Mouse (Mus musculus): Measurements from ENCODE around the gene Nfyc. TPM values are rescaled to one million over a fixed set of nuclear protein-coding genes. Genes with fewer than 3 reads are reported as not detected.

Gene Nfyc
- total RNA-seq, 2 experiments from 2014 or later = 53.9 to 57.2 TPM

GRCm38 (mm10) chr4:120717591-120717990, 113.8 kb downstream of the Nfyc start:
- no peak for DNase-seq (ENCODE audit: low spot score in 2 of 2)

- DNase-seq (ENCODE audit: low spot score in 2 of 2) = no peak
Observed at GRCm38 (mm10) chr4:120716765-120717164, 114.6 kb downstream of the Nfyc start.

GRCm38 (mm10) chr4:120716141-120716571, 115.2 kb downstream of the Nfyc start:
- peak; percentile 59 to 69 for DNase-seq (ENCODE audit: low spot score in 2 of 2)

- DNase-seq (ENCODE audit: low spot score in 2 of 2) = no peak
Observed at GRCm38 (mm10) chr4:120713856-120714497, 117.4 kb downstream of the Nfyc start.

- no peak for DNase-seq (ENCODE audit: low spot score in 2 of 2)
Observed at GRCm38 (mm10) chr4:120713021-120713420, 118.4 kb downstream of the Nfyc start.

- DNase-seq (ENCODE audit: low spot score in 2 of 2) = no peak
Observed at GRCm38 (mm10) chr4:120712236-120712635, 119.1 kb downstream of the Nfyc start.

Small RNAs within 50 kb of the gene (microRNA-seq; reads per million reads assigned to microRNA genes)
- gene Gm23936 (ENCODE audit: borderline number of aligned reads in 2 of 2) = 0 reads per million in 2 experiments
- gene Mir30c-1 (ENCODE audit: borderline number of aligned reads in 2 of 2) = 199 to 278 reads per million in 2 experiments
- gene Mir30e (ENCODE audit: borderline number of aligned reads in 2 of 2) = 0 reads per million in 2 experiments
- 0 reads per million in 2 experiments for gene Mir30f (ENCODE audit: borderline number of aligned reads in 2 of 2)

Other genes starting within 250 kb of the Nfyc start
- not detected for gene Gm8439, start 242.8 kb downstream of the Nfyc start, total RNA-seq (2021)
- gene Cited4, start 165.0 kb downstream of the Nfyc start, total RNA-seq (2021) = 10 to 100 TPM; 15.2 to 24.0 TPM
- gene Kcnq4, start 83.0 kb downstream of the Nfyc start, total RNA-seq (2021) = 1 to 10 TPM; 1.5 to 3.1 TPM
- 1 to 10 TPM; 9.2 to 10.0 TPM for gene Rims3, start 23.2 kb upstream of the Nfyc start, total RNA-seq (2021)
- 1 to 10 TPM; 8.2 to 8.8 TPM for gene Exo5, start 93.4 kb upstream of the Nfyc start, total RNA-seq (2021)
- 1 to 10 TPM; 1.4 to 1.7 TPM for gene Zfp69, start 120.1 kb upstream of the Nfyc start, total RNA-seq (2021)
- gene Smap2, start 185.7 kb upstream of the Nfyc start, total RNA-seq (2021) = 10 to 100 TPM; 28.9 to 34.6 TPM
- gene Col9a2, start 207.8 kb upstream of the Nfyc start, total RNA-seq (2021) = under 1 TPM; 0.33 to 0.42 TPM

Data from adrenal gland, adult 18-20 months (tissue).